In genomic region chr9:92610628-92611267, GRCm38 (mm10) we compare ENCODE assay signal across 8 mouse cellular contexts.
A peak's percentile ranks its signal among the peaks of the same experiment; 100 is the strongest.
DNase-seq lines count a peak whose midpoint lies in the region; ATAC-seq lines count a peak whose summit lies in the region.
"Had no signal": no experiment of that assay in that cellular context is flagged by ENCODE, and none has a peak within 500 bp of the region (broad histone marks: within the 10 kb centered on the region; RNA-seq: fewer than 3 reads in every experiment).

No protein-coding gene starts in this region.

- H3K4me3 ChIP-seq in limb, embryonic 11.5 days (ENCODE audit: low read depth, low read length) = no peak overlapping the region
- H3K4me3 ChIP-seq in limb, embryonic 10.5 days = no peak overlapping the region

- WGBS in limb, embryonic 11.5 days = 63% methylated on average over 9 of the region's 9 CpGs
- WGBS in limb, embryonic 10.5 days = 67% methylated on average over 9 of the region's 9 CpGs

- peak; percentile 42 for DNase-seq in limb, embryonic 11.5 days (ENCODE audit: low spot score)
- DNase-seq in limb, embryonic 10.5 days (ENCODE audit: low spot score) = no peak
- peak; percentile 9 for DNase-seq in MEL-GATA-1-ER (ENCODE audit: extremely low read depth, low read depth)
- DNase-seq in brain, embryonic 18.5 days (ENCODE audit: low read depth, low spot score) = peak; percentile 40
- peak; percentile 26 for DNase-seq in gastrocnemius, postnatal 14 days
- peak; percentile 56 for DNase-seq in layer of hippocampus, adult 9-10 months (ENCODE audit: low spot score)
- DNase-seq in retina, postnatal 1 day = peak; percentile 58

- ATAC-seq in limb, embryonic 11.5 days (ENCODE audit: insufficient number of reproducible peaks, low FRiP score, low TSS enrichment, low read depth) = peak; percentile 19; the same call in 1 of the 2 replicates

- no peaks in the 10 kb centered on the region for H3K27me3 ChIP-seq in limb, embryonic 11.5 days (ENCODE audit: control insufficient read depth, insufficient read depth, low read length)
- no peaks in the 10 kb centered on the region for H3K27me3 ChIP-seq in limb, embryonic 10.5 days (ENCODE audit: low read depth, poor library complexity, severe bottlenecking)

- H3K4me2 ChIP-seq in limb, embryonic 11.5 days (ENCODE audit: low read depth, severe bottlenecking) = no peak overlapping the region

- no peak overlapping the region for H3K9ac ChIP-seq in limb, embryonic 11.5 days (ENCODE audit: low read length)
- H3K9ac ChIP-seq: liver, embryonic 14.5 days had no signal

- no peaks in the 10 kb centered on the region for H3K4me1 ChIP-seq in limb, embryonic 11.5 days (ENCODE audit: control insufficient read depth, insufficient read depth, low read length)
- H3K4me1 ChIP-seq in limb, embryonic 10.5 days = no peaks in the 10 kb centered on the region

- H3K9me3 ChIP-seq in limb, embryonic 11.5 days (ENCODE audit: control insufficient read depth, low read length) = no peaks in the 10 kb centered on the region
- H3K9me3 ChIP-seq in limb, embryonic 10.5 days (replicated peaks) = no peaks in the 10 kb centered on the region

- no peaks in the 10 kb centered on the region for H3K36me3 ChIP-seq in limb, embryonic 11.5 days (ENCODE audit: control insufficient read depth, insufficient read depth, low read length)
- H3K36me3 ChIP-seq in limb, embryonic 10.5 days = peaks cover 9% of the 10 kb centered on the region

- H3K27ac ChIP-seq in limb, embryonic 11.5 days (replicated peaks; ENCODE audit: low read depth, low read length) = no peak overlapping the region
- H3K27ac ChIP-seq in limb, embryonic 10.5 days = no peak overlapping the region
- H3K27ac ChIP-seq: liver, embryonic 14.5 days had no signal

- intact Hi-C loops in gastrocnemius, postnatal 14 days (cut with DNase I; ENCODE audit: low total_unique reads) = no loop called here
